Mouse (Mus musculus): ENCODE data around the gene Vmn2r19.
"Not testable (repeated sequence)": the region's sequence is repeated elsewhere in the genome, so short reads cannot be mapped to it uniquely, and the experiment has no call there.

The Vmn2r19 gene

DNA sequence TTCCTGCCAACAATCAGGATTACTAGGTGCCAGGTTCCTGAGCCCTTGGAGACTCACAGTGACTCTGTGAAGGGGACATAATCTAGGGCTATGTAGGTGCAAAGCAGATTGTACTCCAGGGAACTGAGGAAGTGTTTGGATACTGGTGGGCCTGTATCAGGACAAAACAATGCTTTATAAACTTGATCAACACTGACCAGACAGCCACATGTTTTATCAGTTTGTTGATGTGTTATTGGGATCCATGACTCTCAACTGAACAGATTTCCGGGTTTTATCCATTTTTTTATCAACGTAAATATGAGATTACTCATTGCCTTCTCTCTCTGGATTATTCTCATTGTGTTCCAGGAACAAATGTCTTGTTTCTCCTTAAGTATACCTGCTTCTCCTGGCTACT, at the start of gene Vmn2r19:
Vmn2r19 (plus strand) TSS at position 301 of the 400 bp plus-strand sequence.
- DNase-seq (ENCODE audit: low spot score) = no peak

DNA sequence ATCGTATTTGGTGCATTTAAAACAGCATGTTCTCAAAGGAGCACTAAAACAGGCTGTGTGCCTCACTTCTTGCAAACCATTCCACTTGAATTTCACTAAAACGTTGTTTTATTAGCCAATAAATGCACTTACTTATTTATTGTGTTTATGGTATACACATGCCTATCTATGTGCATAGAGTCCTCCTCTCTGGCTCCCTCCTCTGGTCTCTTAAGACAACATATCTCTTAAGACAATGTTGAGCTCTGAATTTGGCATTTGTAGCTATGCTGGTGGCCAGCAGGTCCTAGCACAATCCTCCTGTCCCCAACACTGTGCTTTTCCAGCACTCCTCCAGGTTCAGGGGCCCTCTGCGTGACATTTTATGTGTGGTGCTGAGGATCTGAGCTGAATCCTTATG, 49.2 kb upstream of the Vmn2r19 start:
- DNase-seq (ENCODE audit: low spot score) = no peak

DNA sequence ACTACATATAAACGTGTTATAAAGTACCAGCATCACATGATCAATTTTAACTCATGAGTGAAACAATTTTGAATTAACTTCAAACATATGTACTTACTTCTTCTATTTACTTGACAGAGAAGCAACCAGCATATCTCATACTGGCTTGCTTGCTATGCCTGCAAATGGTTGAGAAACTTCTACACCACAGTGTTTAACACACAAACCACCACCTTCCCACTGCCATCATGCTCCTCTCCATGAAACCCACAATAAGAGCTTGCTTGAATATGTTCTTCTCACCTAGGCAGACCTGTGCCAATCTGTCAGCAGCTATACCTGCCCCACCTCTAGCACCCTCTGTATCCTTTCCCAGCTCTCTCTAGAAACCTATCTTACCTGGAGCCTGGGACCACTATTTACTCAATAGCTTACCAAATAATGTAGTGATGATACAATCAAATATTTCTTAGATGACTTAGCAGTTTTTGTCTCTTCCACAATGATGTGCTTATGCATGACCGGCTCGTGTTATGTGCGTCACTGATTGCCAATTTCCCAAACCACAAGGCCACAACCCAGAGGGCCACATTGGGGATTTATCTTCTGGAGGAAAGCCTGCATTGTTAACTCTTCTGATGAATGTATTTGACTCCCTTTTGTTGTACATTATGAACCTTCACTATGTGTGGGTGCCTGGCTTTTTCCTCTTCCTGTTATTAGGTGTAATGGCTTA, 48.1 kb upstream of the Vmn2r19 start:
- no peak for DNase-seq (ENCODE audit: low spot score)

DNA sequence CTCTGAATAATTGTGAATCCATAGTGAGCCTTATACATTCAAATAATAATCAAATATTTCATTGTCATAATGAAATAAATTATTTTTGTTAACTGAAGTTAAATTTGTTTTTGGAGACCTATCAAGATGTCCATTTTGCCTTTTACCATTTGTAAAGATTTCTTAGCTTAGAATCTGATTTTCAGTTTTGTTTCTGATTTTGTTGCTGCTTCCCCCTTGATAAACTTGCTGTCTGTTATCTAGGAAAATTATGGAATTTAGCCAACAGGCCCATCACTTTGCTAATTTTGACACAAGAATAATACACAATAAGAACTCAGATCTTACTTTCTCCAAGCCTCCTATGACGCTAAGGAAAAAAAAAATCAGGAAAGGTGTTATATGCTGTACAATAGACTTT, 47.3 kb upstream of the Vmn2r19 start:
- no peak for DNase-seq (ENCODE audit: low spot score)

DNA sequence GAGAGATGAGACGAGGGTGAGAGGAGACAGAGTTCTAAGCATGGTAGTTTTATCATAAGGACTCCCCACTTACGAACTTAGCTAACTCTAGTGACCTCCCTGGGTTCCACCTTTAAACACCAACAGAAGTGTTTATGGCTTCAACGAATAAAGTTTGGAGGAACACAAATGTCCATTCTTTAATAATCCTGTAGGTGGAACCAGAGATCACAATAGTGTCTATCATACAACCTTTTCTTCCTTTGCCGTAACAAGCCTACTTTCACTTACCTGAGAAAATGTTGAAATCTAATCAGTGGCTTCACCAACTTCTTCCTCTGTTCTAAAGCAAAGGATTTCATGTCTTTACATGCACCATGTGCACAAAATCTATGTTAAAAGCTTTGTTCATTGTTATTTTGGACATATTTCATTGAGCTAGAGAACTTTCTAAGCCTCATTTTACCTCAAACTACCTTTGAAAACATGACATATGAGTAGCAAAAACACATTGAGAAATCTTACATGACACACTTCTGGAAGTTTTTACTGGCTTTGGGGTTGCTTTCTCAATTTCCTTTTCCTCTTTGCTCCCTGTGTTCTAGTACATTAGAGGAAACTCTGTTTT, 46.5 kb upstream of the Vmn2r19 start, which contains the start of gene Clec4d:
Clec4d (plus strand) TSS at position 557 of the 607 bp plus-strand sequence.
- DNase-seq (ENCODE audit: low spot score) = no peak

DNA sequence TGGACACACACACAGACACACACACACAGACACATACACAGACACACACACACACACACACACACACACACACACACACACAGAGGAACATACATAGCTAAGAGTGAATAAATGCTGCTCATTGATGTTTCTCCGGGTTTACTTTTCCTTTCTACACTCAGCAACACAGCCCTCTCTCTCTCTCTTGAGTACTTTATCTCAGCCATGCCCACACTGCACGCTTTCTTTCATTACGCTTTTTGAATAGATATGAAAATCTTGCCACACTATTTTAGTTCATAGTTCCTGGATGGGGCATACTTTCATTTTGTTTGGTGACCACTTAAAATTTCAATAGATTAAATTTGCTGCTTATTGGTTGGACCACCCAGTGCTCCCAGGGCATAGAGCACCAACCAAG, 43.9 kb upstream of the Vmn2r19 start:
- DNase-seq (ENCODE audit: low spot score) = no peak

DNA sequence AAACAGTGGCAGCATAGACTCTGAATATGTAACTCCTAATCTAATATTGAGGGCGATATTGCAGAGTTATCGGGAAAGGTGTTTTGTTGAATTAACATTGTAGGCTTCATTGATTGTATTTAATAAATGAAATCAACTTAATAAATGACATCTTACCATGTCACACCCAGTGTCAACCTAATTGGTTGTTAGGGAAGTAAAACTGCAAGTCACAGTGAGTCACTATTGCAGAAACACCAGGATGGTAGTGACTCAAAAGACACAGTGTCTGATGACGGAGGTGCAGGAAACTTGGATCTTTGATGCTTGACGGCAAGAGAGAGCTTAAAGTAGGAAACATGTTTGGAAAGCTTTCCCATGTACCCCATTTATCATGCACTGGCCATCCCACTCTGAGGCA, 42.3 kb upstream of the Vmn2r19 start:
- no peak for DNase-seq (ENCODE audit: low spot score)

DNA sequence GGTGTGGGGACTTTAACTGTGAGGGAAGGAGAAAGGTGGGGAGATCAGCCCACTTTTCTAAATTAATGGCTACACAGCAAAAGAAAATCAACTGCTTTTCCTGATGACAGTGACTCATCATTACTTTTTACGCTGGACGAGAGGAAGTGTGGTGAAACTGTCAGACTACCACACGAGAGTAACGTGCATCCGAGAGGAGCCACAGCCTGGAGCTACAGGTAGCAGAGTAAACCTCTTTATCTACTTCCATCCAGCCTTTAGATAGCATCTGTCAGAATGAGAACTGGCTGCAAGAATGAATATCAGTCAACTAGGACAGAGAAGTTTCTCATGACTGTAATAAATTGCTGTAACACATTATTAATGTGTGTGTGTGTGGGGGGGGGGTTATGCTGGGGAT, 41.2 kb upstream of the Vmn2r19 start:
- no peak for DNase-seq (ENCODE audit: low spot score)

DNA sequence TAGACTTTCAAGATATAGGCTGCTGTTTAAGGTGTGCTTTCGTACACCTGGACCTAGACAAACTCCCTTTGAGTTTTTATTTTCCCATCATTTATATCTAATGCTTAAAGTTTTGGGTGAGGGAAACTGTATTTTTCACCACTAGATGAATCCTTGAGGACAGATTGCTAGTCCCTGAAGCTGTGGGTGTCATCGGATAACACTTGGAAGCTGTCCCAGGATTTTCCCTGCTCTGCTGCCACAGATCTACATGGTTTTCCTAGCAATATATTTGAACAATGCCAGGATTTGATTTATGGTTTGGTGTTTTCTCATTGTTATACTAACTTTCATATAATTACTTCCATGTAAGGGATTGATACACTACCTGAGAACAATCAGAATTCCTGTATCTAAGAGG, 28.7 kb upstream of the Vmn2r19 start:
- no peak for DNase-seq (ENCODE audit: low spot score)

DNA sequence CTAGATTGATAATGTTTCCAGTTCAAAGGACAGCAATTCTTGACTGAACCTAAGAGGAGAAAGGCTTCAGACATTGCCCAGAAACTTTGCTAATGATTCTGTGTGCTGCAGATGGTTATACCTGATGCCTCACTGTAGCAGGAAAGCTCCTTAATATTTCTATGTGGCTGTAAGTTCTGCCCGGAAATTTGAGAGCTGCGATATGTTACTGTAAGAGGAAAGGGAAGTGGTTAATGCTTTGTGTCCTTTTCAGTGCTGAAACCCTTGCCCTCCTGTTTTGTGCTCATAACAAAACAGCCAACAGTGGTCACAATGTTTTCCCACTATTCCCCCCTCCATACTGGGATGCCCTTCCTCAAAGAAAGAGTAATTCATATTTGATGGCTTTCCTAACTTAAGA, 21.8 kb upstream of the Vmn2r19 start:
- no peak for DNase-seq (ENCODE audit: low spot score)

DNA sequence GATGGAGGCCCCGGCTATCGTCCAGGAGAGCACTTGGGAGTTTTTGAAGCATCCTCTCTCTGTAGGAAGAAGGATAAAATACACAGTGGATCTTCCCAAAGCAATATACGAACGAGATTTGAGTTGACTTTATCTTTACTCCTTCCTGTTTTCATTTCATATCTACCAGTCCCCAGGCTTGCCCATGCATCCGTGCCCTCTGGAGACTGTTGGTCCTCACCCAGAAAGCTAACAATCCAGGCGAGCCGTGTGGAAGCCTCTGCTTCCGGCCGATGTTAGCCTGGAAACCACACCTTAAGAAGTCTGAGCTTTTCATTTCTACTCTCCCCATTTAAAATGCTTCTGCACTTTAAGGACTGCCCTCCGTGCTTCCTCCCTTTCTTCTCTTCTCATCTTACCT, 19.2 kb upstream of the Vmn2r19 start:
- DNase-seq (ENCODE audit: low spot score) = no peak

DNA sequence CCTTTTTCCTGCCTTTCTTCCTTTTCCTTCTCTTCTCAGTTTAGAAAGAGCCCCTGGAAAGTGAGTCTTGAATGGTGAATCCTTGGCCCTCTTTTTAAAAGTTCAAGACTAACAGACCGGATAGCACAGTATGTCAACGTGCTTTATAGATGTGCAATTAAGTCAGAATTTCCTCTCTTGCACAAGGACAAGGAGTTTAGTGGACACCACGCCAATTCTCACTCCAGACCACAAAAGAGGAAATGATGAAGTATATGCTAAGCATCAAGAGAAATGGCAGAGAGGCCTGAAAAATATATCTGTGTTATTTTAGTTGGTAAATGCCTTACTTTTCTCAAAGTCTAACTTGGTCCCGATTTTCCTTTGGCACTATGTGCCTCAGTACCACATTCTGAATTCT, 18.4 kb upstream of the Vmn2r19 start, which contains the start of gene Clec4e:
Clec4e (minus strand) TSS at position 118 of the 400 bp plus-strand sequence.
- DNase-seq (ENCODE audit: low spot score) = no peak

DNA sequence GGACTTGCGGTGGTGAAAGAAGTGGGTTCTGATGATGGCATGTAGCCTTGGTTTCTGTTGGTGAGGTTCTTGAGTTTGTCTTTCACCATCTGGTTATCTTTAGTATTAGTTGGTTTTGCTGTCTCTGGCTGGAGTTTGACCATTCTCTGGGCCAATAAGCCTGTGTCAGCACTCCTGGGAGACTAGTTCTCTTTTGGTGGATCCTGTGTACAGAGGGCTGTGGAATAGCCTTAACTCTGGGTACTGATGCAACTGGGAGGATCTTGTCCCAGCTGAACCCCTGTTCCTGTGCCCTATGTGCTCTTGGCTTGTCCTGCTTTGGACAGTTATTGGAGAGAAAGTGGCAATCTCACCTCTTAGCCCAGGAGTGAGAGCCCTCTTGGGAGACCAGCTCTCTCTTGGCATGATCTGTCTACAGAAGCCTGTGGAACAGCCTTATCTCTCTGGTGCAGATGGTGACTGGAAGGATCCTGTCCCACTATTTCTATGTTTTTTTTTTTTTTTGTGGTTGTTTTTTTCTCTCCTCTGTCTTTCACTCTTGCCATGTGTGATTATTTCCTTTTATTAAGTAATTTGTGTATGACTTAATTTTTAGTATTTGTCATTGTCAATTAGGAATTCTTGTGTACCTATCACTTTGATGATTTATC, 15.3 kb upstream of the Vmn2r19 start:
- no peak for DNase-seq (ENCODE audit: low spot score)

DNA sequence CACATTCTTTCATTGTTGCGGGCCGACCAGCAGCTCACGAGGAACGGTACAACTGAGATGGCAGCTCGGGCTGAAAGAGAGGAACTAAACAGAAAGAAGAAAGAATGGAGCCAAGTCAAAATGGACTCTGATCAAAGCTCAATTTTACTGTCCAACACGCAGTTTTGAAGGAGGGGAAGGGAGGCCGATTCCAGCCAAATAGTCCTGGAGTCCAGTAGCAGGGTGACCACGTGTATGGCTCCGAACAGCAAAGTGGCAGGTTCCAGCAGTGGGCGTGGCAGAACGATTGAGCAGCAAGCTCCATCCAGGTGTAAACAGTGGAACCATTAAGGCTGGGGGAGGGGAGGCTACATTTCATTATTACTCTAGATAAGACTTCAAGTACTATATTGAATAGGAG, 14.6 kb upstream of the Vmn2r19 start:
- DNase-seq (ENCODE audit: low spot score) = not testable (repeated sequence)

DNA sequence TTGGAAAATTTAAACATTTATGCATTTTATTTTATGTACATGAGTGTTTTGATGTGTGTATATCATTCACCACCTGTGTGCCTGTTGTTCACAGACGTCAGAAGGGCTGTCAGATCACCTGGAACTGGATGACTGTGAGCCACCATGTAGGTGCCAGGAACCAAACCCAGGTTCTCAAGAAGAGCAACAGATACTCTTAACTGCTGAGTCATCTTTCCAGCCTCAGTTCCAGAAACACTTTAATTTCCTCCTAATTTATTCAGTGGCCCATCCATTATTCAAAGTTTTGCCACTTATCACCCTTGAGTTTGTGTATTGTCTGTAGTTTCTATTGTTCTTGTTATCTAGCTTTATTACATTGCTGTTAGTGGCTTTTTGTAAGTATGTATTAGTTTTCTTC, 11.4 kb upstream of the Vmn2r19 start:
- no peak for DNase-seq (ENCODE audit: low spot score)

DNA sequence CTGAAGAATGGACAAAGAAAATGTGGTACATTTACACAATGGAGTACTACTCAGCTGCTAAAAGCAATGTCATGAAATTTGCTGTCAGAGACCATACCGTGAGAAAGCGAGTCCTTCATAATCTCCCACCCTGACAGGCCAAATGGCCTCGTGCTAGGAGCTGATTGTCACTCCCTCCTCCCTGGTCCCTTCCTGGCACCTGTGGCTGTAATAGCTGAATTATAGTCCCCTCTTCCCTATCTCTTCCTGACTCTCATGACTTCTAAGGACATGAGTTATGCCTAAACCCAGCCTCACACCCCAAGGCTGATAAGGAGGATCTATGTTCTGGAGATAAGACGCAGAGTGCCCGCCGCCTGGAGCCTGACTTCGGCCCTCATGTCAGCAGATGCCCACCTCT, 1.8 kb upstream of the Vmn2r19 start:
- not testable (repeated sequence) for DNase-seq (ENCODE audit: low spot score)

DNA sequence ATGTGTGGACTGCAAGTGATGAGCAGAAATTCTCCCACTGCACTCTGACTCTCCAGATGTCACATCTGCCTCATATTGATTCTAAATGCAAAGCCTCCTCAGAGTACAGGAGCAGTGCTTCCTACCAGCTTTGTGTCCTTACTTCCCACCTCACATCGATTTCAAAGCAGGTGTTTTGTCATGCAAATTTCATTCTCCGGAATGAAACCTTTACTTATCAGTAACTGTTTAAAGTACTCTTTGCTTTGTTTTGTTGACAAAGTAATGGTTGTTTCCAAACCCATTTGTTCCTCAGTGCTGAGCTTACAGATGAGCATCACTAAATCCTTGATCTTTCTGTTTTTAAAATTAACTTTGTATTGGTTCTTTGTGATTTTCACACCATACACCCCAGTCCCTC, 24.4 kb downstream of the Vmn2r19 start:
- DNase-seq (ENCODE audit: low spot score) = no peak

DNA sequence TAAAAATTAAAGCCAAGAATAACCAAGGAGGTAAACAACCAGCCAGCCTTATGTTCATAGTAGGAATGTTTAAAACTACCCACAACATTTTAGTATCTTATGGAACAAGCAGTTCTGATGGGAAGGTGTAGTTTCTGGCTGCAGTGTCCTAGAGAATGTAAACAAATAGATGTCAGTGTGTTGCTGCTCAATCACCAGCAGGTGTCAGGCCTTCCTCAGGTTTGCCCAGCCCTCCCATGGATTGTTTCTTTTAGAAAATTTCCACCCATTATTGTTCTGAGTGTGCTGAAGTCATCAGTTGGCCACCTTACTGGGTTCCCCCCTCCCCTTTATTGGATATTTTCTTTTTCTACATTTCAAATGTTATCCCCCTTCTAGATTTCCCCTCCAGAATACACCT, 32.0 kb downstream of the Vmn2r19 start:
- DNase-seq (ENCODE audit: low spot score) = no peak

DNA sequence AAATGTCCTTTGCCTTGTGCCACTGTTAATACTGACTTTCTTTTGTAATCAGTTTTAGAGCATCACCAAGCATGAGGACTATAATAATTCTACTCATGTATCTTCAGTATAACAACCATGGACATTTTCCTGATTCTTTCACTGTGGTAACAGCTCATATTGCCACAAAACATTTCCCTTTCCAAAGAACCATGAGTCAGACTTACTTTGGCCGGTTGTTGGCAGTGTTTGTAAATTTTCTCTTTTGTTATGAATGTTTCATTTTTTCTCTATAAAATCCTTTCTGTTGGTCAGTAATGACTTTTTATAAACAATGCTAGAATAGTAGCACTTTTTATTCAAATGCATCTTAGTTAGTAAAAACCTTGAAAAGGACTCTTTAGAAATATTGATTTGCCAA, 38.0 kb downstream of the Vmn2r19 start:
- no peak for DNase-seq (ENCODE audit: low spot score)

Data from ovary, adult 18-20 months (tissue).